In the genomic region with DNA sequence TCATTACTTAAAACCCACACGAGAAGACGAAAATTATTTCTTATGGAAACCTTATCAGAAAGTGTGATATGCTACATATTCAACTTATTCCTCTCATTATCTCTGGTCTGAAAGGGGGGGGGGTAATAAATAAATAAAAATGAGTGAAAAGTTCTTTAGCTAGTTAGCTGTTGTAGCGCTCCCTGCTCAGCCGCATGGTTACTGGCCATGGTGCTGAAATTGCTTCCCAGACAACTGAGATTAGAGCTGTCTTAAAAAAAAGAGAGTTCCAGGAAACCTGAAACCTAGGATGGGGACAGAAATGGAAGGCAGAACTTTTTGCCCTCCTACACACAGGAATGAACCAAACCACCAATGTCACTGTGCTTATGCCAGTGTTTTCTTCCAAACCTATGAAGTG, we compare ENCODE assay signal across 9 mouse cellular contexts. TPM values are rescaled to one million over a fixed set of nuclear protein-coding genes. Genes with fewer than 3 reads are reported as not detected.
A peak's percentile ranks its signal among the peaks of the same experiment; 100 is the strongest.
DNase-seq lines count a peak whose midpoint lies in the region; ATAC-seq lines count a peak whose summit lies in the region.
"Had no signal": no experiment of that assay in that cellular context is flagged by ENCODE, and none has a peak within 500 bp of the region (broad histone marks: within the 10 kb centered on the region; RNA-seq: fewer than 3 reads in every experiment).

No protein-coding gene starts in this region.

- peaks cover 78% of the 10 kb centered on the region for H3K27me3 ChIP-seq in liver, embryonic 11.5 days (replicated peaks; ENCODE audit: control insufficient read depth, insufficient read depth, low read length)
- H3K27me3 ChIP-seq in hindbrain, embryonic 13.5 days, result peaks cover 88% of the 10 kb centered on the region
- peaks cover 26% of the 10 kb centered on the region for H3K27me3 ChIP-seq in midbrain, embryonic 16.5 days (ENCODE audit: control insufficient read depth, insufficient read depth, low read depth, low read length)

- no peak overlapping the region for H3K27ac ChIP-seq in liver, embryonic 11.5 days (ENCODE audit: low read depth, low read length)
- H3K27ac ChIP-seq in hindbrain, embryonic 13.5 days, result no peak overlapping the region
- no peak overlapping the region for H3K27ac ChIP-seq in midbrain, embryonic 16.5 days (ENCODE audit: low read length)

- H3K4me2 ChIP-seq in liver, embryonic 11.5 days, result no peak overlapping the region
- peak overlapping the region; percentile 11; the same call in 1 of the 2 replicates for H3K4me2 ChIP-seq in hindbrain, embryonic 13.5 days
- no peak overlapping the region for H3K4me2 ChIP-seq in midbrain, embryonic 16.5 days (ENCODE audit: low read length)

- H3K9me3 ChIP-seq in liver, embryonic 11.5 days (ENCODE audit: control insufficient read depth, low read length), result no peaks in the 10 kb centered on the region
- no peaks in the 10 kb centered on the region for H3K9me3 ChIP-seq in hindbrain, embryonic 13.5 days
- H3K9me3 ChIP-seq in midbrain, embryonic 16.5 days (replicated peaks; ENCODE audit: control insufficient read depth, low read length, poor library complexity, severe bottlenecking), result no peaks in the 10 kb centered on the region

- WGBS in liver, embryonic 11.5 days, result 7% methylated on average over 4 of the region's 4 CpGs
- WGBS in hindbrain, embryonic 13.5 days, result 6% methylated on average over 4 of the region's 4 CpGs
- WGBS in midbrain, embryonic 16.5 days, result 5% methylated on average over 4 of the region's 4 CpGs

- intact Hi-C loops in left cerebral cortex, postnatal 25 days (cut with DNase I), result no loop called here
- intact Hi-C loops in left cerebral cortex, postnatal 14 days (cut with DNase I), result loop anchor here (10.0 kb wide), 1 partner anchor 367 kb away; no protein-coding TSS in a partner anchor

- DNase-seq in liver, result peak; percentile 43
- no peak for DNase-seq in liver, embryonic 11.5 days (ENCODE audit: low spot score)
- peak; percentile 79 for DNase-seq in adrenal gland, postnatal 14 days
- DNase-seq in left cerebral cortex, postnatal 25 days (ENCODE audit: low spot score in 2 of 2), result no peak
- no peak for DNase-seq in right cerebral cortex, postnatal 25 days
- DNase-seq in left cerebral cortex, postnatal 14 days (ENCODE audit: low spot score in 2 of 2), result no peak

- no peak overlapping the region for H3K9ac ChIP-seq in liver, embryonic 11.5 days (ENCODE audit: low read depth, low read length)
- H3K9ac ChIP-seq in hindbrain, embryonic 13.5 days, result no peak overlapping the region
- no peak overlapping the region for H3K9ac ChIP-seq in midbrain, embryonic 16.5 days (ENCODE audit: low read depth, low read length)

- no peak overlapping the region for H3K4me3 ChIP-seq in liver, embryonic 11.5 days (ENCODE audit: low read depth, low read length)
- no peak overlapping the region for H3K4me3 ChIP-seq in hindbrain, embryonic 13.5 days
- peak overlapping the region; percentile 20 for H3K4me3 ChIP-seq in midbrain, embryonic 16.5 days (ENCODE audit: low read depth, low read length)

- H3K4me1 ChIP-seq in liver, embryonic 11.5 days (replicated peaks; ENCODE audit: control insufficient read depth, insufficient read depth, low read length), result no peaks in the 10 kb centered on the region; the same call in 1 of the 2 replicates
- peaks cover 39% of the 10 kb centered on the region for H3K4me1 ChIP-seq in hindbrain, embryonic 13.5 days (replicated peaks)
- H3K4me1 ChIP-seq in midbrain, embryonic 16.5 days (ENCODE audit: control insufficient read depth, insufficient read depth, low read length), result peaks cover 22% of the 10 kb centered on the region

- no peak for ATAC-seq in liver, embryonic 11.5 days (replicated peaks; ENCODE audit: low FRiP score)
- ATAC-seq in hindbrain, embryonic 13.5 days (ENCODE audit: low FRiP score), result no peak
- ATAC-seq in midbrain, embryonic 16.5 days, result no peak

- no peaks in the 10 kb centered on the region for H3K36me3 ChIP-seq in liver, embryonic 11.5 days (ENCODE audit: control insufficient read depth, insufficient read depth, low read length)
- no peaks in the 10 kb centered on the region for H3K36me3 ChIP-seq in hindbrain, embryonic 13.5 days
- no peaks in the 10 kb centered on the region for H3K36me3 ChIP-seq in midbrain, embryonic 16.5 days (ENCODE audit: control insufficient read depth, insufficient read depth, low read length)

RNA-seq across cellular contexts. Expression of gene Pou4f2, which starts 5.1 kb away (rescaled TPM):
- polyA plus RNA-seq in liver, embryonic 11.5 days (2014; fragmentation: Nextera tagmentation; extraction: Ambion mirVana), result not detected in 2 replicates
- total RNA-seq in adrenal gland, postnatal 14 days (2021), result not detected in 2 replicates
- polyA plus RNA-seq in hindbrain, embryonic 13.5 days (2015; fragmentation: Nextera tagmentation; extraction: Ambion mirVana), result 4.9 and 5.3 TPM in 2 replicates
- 15.3 and 24.7 TPM in 2 replicates for polyA plus RNA-seq in midbrain, embryonic 16.5 days (2015; fragmentation: Nextera tagmentation; extraction: Ambion mirVana)
- total RNA-seq in left cerebral cortex, postnatal 25 days (2021), result not detected
- total RNA-seq in left cerebral cortex, postnatal 14 days (2021), result not detected
- total RNA-seq: layer of hippocampus, postnatal 25 days had no signal

Comparison
In these comparisons a context has a peak if more than half of its experiments do, and no peak if none do; other contexts are left out.
1. DNase-seq: peak in liver (single experiment) and adrenal gland, postnatal 14 days (single experiment); none in liver, embryonic 11.5 days (single experiment), left cerebral cortex, postnatal 25 days (0 of 2), right cerebral cortex, postnatal 25 days (single experiment) and left cerebral cortex, postnatal 14 days (0 of 2).